Mouse (Mus musculus) adrenal gland, postnatal 10 days (tissue): ENCODE data around the gene Slc9a9. TPM values are rescaled to one million over a fixed set of nuclear protein-coding genes. Genes with fewer than 3 reads are reported as not detected.

Experiments used
- DNase-seq: peaks from one replicate; pipeline ENCODE4 v3.0.0; 2021; ENCODE audit warnings: mixed read lengths
- total RNA-seq, 2 experiments: library from RNA; stranded (reverse); gene quantifications; 2 replicates each; pipeline ENCODE4 v1.2.3; 2021

Slc9a9 gene
- total RNA-seq, 2 experiments from 2014 or later = 3.2 to 4.3 TPM

GRCm38 (mm10) chr9:94685640-94686039 is 15.9 kb downstream of the Slc9a9 start:
- no peak for DNase-seq

- DNase-seq = no peak
Observed at GRCm38 (mm10) chr9:94686380-94686779, 16.7 kb downstream of the Slc9a9 start.

- no peak for DNase-seq
Observed at GRCm38 (mm10) chr9:94687203-94687859, 17.6 kb downstream of the Slc9a9 start.

GRCm38 (mm10) chr9:94691311-94692087 is 21.8 kb downstream of the Slc9a9 start:
- no peak for DNase-seq

- DNase-seq = no peak
Observed at GRCm38 (mm10) chr9:94692122-94692521, 22.4 kb downstream of the Slc9a9 start.

GRCm38 (mm10) chr9:94694243-94694642 is 24.5 kb downstream of the Slc9a9 start:
- DNase-seq = no peak

GRCm38 (mm10) chr9:94694983-94695382 is 25.3 kb downstream of the Slc9a9 start:
- no peak for DNase-seq

- DNase-seq = peak; percentile 15
Observed at GRCm38 (mm10) chr9:94696539-94697079, 26.9 kb downstream of the Slc9a9 start.

GRCm38 (mm10) chr9:94698175-94698574 is 28.5 kb downstream of the Slc9a9 start:
- DNase-seq = no peak

GRCm38 (mm10) chr9:94700549-94700948 is 30.8 kb downstream of the Slc9a9 start:
- DNase-seq = peak; percentile 35

- DNase-seq = no peak
Observed at GRCm38 (mm10) chr9:94701193-94701869, 31.6 kb downstream of the Slc9a9 start.

GRCm38 (mm10) chr9:94701965-94702634 is 32.4 kb downstream of the Slc9a9 start:
- no peak for DNase-seq

- no peak for DNase-seq
Observed at GRCm38 (mm10) chr9:94704986-94705757, 35.5 kb downstream of the Slc9a9 start.

- DNase-seq = no peak
Observed at GRCm38 (mm10) chr9:94705758-94706026, 36.0 kb downstream of the Slc9a9 start.

GRCm38 (mm10) chr9:94712084-94712483 is 42.4 kb downstream of the Slc9a9 start:
- no peak for DNase-seq

GRCm38 (mm10) chr9:94716695-94717094 is 47.0 kb downstream of the Slc9a9 start:
- DNase-seq = no peak

GRCm38 (mm10) chr9:94723631-94724030 is 53.9 kb downstream of the Slc9a9 start:
- no peak for DNase-seq

GRCm38 (mm10) chr9:94725121-94725520 is 55.4 kb downstream of the Slc9a9 start:
- DNase-seq = no peak

- DNase-seq = peak; percentile 20
Observed at GRCm38 (mm10) chr9:94727457-94727856, 57.7 kb downstream of the Slc9a9 start.

GRCm38 (mm10) chr9:94730396-94730795 is 60.7 kb downstream of the Slc9a9 start:
- no peak for DNase-seq

- DNase-seq = no peak
Observed at GRCm38 (mm10) chr9:94732136-94732535, 62.4 kb downstream of the Slc9a9 start.
